Mouse (Mus musculus) regulatory T cell (primary cell): Measurements from ENCODE around the gene Gca.

Source experiments
- in situ Hi-C: fragments of 300-600 bp; cut with MboI, MseI; formaldehyde crosslinking; loops from one replicate; pipeline ENCODE4 v1.15.1; 2025; ENCODE audit warnings: high pct_unique_total_duplicates

The Gca gene

DNA sequence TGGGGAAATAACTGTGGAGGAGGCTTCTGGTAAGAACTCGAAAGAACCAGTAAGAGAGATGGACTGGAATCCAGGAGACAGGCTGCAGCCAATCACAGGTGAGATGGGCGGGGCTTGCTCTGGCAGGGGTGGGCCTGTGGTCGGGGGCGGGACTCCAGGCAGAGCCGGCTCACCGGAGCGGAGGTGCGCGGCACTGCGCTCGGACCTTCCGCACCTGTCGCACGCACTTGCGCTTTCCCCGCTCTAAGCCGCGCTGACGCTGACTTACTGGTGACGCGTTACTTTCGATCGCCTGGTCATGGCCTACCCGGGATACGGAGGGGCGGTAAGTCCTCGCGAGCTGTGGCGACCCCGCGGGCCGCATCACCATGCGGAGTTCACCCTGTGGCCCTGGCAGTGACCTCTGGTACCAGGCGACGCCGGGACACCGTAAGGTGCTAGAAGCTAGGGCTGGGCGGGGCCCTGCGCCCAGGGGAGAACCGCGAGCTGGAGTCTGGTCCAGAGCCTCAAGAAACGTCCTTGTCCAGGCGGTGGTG is at the start of gene Gca:
Gene Gca (plus strand): TSS at position 151 of the 536 bp plus-strand sequence.
- in situ Hi-C loops = no loop called here

DNA sequence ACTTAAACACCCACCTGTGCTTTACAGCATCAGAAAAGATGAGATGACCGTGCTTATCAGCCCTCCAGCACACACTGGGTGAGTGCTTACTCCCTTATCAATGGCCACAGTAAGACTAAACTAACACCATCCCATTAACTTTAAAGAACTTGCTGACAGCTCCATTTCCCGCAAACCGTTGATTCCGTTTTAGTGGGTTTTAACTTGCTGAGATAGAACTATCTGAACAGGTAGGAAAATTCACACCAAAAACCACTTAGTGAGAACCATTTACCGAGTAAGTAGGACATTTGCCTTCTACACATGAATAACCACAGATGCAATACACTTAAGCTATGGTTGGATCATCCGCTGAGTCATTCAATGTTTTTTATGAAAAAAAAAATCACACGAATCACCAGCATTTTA is 45.1 kb upstream of the Gca start:
- in situ Hi-C loops = loop anchor here (25.0 kb wide), 1 partner anchor 132 kb away; the partner anchor contains the start of gene Gcg

DNA sequence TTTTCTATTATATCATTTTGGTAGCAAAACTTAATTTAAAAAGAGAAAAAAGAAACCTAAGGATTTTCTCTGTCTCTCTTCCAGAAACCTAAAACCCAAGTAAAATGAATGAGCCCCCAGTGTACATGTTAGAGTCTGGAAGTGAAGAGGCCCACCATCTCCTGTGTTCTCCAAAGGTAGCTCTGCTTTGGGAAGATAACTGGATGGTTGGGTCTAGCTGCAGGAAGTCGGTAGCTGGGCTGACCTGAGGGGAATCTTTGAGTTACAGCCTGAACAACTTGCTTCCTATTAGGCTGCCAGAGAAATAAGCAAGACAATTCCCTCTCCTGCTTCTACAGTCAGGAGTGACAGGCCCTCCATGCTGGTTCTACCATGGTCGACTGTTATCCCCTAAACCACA is 44.4 kb upstream of the Gca start:
- in situ Hi-C loops = loop anchor here (10.0 to 25.0 kb wide), 2 partner anchors 132 to 635 kb away; partner anchors contain the start of gene Gcg

DNA sequence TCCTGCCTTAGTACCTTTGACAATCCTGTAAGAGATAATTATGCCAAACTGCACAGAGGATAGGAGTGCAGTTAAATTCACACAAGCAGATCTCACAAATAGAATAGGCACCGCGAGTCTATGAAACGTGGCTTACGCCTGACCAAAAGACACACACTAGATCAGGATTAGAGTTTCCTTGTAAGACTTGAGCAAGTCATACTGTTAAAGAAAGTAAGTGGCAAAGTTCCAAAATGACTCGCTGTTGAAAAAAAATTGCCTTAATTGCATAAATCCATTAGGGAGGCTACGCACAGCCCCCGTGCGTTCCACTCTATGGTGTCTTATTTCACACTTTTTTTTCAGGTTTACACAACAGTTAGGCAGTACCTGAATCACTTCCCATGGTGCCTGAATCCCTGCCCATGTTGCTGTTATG is 41.1 kb upstream of the Gca start:
- in situ Hi-C loops = loop anchor here (10.0 to 25.0 kb wide), 2 partner anchors 136 to 638 kb away; partner anchors contain the start of gene Gcg

- in situ Hi-C loops = loop anchor here (5.0 to 10.0 kb wide), 2 partner anchors 305 to 643 kb away; no protein-coding TSS in a partner anchor
These were observed 36.4 kb upstream of the Gca start for GRCm38 (mm10) chr2:62627728-62628127.

GRCm38 (mm10) chr2:62628356-62628755 is 35.7 kb upstream of the Gca start:
- in situ Hi-C loops = loop anchor here (5.0 to 10.0 kb wide), 2 partner anchors 306 to 644 kb away; no protein-coding TSS in a partner anchor

GRCm38 (mm10) chr2:62630446-62630845 is 33.6 kb upstream of the Gca start:
- in situ Hi-C loops = no loop called here

- in situ Hi-C loops = no loop called here
These were observed 24.2 kb upstream of the Gca start for GRCm38 (mm10) chr2:62639869-62640268.

- in situ Hi-C loops = no loop called here
These were observed 20.4 kb upstream of the Gca start for GRCm38 (mm10) chr2:62643405-62644305.

DNA sequence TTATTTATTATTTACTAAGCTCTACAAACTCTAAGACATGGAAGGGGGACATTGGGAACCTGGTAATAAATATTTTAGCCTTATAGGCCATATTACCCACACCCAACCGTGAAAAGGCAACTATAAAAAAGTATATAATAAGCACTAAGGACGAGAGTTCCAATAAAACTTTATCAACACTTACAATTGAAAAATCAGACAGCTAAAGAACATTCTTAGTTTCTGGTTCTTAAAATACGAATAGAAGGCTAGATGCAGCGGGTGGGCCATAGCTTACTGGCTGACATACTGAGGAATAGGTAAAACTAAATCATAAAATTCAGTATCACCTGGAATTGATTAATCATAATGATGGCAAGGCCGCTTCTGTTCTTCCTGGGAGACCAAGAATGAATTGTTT is 19.2 kb upstream of the Gca start:
- in situ Hi-C loops = no loop called here

- in situ Hi-C loops = no loop called here
These were observed 18.6 kb upstream of the Gca start for GRCm38 (mm10) chr2:62645475-62645874.

DNA sequence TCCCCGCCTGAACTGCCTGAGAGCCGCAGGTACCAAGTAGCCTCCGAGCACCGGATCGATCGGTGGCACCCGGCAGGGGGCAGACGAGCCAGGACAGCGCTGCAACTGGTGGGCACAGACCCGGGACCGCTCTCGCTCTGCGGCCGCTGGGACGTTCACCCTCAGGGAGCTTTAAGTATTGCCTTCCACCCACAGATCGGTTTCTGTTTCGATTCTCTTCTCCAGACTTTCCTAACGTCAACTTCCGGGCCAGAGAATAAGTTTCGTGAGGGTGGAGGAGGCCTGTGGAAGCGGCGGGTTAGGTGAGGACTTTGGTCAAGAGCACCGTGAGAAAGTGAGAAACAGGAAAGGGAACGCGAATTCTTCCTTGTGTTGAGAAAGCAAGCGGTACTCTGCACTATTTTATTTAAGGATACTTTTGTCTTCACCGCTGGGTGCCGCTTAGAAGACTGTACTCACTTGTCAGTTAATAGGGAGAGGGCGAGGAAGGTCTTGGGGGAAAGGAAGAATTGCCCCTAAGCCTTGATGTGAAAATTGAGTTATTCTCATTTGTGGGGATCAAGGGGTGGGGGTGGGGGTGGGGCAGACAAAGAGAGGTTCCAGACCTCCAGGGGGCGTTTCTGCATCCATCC is 18.0 kb upstream of the Gca start, which contains the start of gene Ifih1:
Gene Ifih1 (minus strand): TSS at position 242 of the 632 bp plus-strand sequence.
- in situ Hi-C loops = no loop called here

DNA sequence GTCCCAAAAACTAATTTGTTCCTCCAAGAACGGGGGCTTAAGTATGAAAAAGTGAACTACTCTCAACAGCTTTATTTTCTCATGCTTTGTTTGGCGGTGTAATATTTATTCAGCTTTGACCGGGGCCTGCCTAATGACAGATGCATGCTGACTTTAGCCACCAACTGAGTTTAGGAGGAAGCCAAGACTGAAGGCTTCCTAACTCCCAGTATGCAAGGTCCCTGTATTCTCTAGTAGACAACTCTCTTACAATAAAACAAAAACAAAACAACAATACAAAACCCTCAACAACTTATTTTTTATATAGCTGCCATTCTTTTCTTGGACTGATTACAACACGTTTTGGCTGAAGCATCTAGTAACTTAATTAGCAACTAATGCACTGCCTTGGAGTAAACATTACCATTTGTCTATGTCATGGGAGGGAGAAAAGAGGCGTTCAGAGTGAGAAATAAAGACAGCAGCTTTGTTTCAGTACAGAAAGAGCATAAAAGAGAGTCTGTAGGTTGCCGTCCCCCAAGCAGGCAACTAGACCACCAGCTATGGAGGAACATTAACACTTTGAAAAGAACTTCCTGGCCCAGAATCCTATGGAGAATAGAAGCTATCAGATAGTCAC is 17.3 kb upstream of the Gca start:
- in situ Hi-C loops = no loop called here

GRCm38 (mm10) chr2:62651890-62652289 is 12.2 kb upstream of the Gca start:
- in situ Hi-C loops = no loop called here

- in situ Hi-C loops = no loop called here
These were observed 11.6 kb upstream of the Gca start for GRCm38 (mm10) chr2:62652466-62652865.

GRCm38 (mm10) chr2:62654519-62655338 is 9.4 kb upstream of the Gca start:
- in situ Hi-C loops = no loop called here

- in situ Hi-C loops = no loop called here
These were observed 8.0 kb upstream of the Gca start for GRCm38 (mm10) chr2:62656072-62656471.

GRCm38 (mm10) chr2:62660565-62660964 is 3.5 kb upstream of the Gca start:
- in situ Hi-C loops = no loop called here

GRCm38 (mm10) chr2:62662560-62662959 is 1.5 kb upstream of the Gca start:
- in situ Hi-C loops = no loop called here

GRCm38 (mm10) chr2:62664839-62665238 is 754 bp downstream of the Gca start:
- in situ Hi-C loops = no loop called here

DNA sequence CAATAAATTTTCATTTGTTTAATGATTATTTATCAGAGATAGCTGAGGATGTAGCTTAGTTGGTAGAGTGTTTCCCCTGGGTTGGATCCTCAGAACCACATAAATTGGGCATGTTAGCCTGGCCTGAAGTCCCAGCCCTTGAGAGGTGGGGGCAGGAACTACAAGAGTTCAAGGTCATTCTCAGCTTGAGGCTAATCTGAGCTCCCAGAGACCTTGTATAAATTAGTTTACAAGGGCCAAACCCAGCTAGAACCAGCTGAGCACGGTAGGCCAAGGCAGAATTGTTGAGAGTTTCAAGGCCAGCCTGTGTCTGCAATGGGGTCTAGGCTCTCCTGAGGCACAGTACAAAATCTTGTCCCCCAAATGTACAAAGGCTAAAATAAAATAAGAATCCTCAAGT is 1.5 kb downstream of the Gca start:
- in situ Hi-C loops = no loop called here
